Mouse (Mus musculus) right cerebral cortex, postnatal 36 days (tissue): Measurements from ENCODE around the gene Btla.

Experiments used
- DNase-seq, 2 experiments: peaks; one replicate each; pipeline ENCODE4 v3.0.0; 2022; ENCODE audit warnings: low spot score in 2 of 2, mixed read lengths in 1 of 2

Btla gene

GRCm38 (mm10) chr16:45257567-45257966, 33.5 kb downstream of the Btla start:
- DNase-seq: no peak

GRCm38 (mm10) chr16:45259663-45260062, 35.5 kb downstream of the Btla start:
- DNase-seq: no peak

DNA sequence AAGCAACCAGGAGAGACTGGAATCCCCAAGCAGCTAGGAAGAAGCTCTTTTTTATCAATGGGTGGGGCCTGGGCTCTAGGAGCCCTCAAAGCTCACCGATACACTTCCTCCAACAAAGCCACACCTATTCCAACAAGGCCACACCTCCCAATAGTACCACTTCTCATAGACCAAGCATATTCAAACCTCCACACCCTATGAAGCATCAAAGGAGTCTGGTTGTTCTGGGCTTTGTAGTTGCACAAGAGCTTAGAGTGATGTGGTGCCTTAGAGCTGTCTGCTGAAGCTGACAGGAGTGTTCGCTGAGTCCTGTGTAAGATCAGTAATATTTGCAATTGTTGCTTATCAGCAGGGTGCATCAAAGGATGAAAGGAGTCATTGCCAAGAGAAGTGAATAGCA, 37.2 kb downstream of the Btla start:
- DNase-seq: no peak

- no peak for DNase-seq
These were observed 37.9 kb downstream of the Btla start for GRCm38 (mm10) chr16:45262051-45262450.

- DNase-seq: no peak
These were observed 45.8 kb downstream of the Btla start for GRCm38 (mm10) chr16:45269886-45270285.

GRCm38 (mm10) chr16:45283093-45283492, 59.0 kb downstream of the Btla start:
- DNase-seq: no peak

GRCm38 (mm10) chr16:45297806-45298205, 73.7 kb downstream of the Btla start:
- DNase-seq: no peak
